Mouse (Mus musculus): ENCODE data around the gene Zfp84.
A peak's percentile ranks its signal among the peaks of the same experiment; 100 is the strongest.

The Zfp84 gene

GRCm38 (mm10) chr7:29815910-29816429 lies 47.6 kb downstream of the Zfp84 start, which contains the start of gene Zfp790:
Gene Zfp790, plus strand, starts transcription at chr7:29816114.
- peak; percentile 89 for DNase-seq (ENCODE audit: low spot score)

- DNase-seq (ENCODE audit: low spot score): peak; percentile 75
These were observed 50.4 kb downstream of the Zfp84 start for GRCm38 (mm10) chr7:29818619-29819254.

DNA sequence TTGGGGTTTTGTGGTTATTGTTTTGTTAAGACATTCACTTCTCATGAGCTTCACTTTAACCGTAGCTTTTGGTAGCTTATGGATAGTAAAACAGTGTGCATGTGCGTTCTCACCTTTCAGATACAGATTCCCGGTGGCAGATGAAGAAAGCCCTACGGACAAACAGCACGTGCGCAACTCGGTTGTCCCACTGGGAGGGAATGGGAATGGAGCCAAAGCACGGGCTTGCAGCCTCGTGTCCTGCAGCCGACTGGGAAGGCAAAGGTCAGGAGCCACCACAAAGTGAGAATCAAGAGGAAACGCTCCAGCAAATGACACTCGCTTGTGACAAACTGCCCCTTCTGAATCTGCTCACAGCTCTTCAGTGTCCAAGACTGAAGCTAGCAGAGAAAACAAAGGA lies 59.6 kb downstream of the Zfp84 start:
- no peak for DNase-seq (ENCODE audit: low spot score)

Data from testis, postnatal 14 days (tissue).